ENCODE assay signal across 15 mouse cellular contexts in genomic region chr11:20923115-20923514, GRCm38 (mm10).
DNase-seq lines count a peak whose midpoint lies in the region; ATAC-seq lines count a peak whose summit lies in the region.
"Had no signal": no experiment of that assay in that cellular context is flagged by ENCODE, and none has a peak within 500 bp of the region (broad histone marks: within the 10 kb centered on the region; RNA-seq: fewer than 3 reads in every experiment).

No protein-coding gene starts in this region.

- H3K4me1 ChIP-seq in heart, embryonic 12.5 days (replicated peaks): peaks cover 8% of the 10 kb centered on the region
- H3K4me1 ChIP-seq in forebrain, embryonic 14.5 days (ENCODE audit: control insufficient read depth, insufficient read depth, low read length): no peaks in the 10 kb centered on the region
- no peaks in the 10 kb centered on the region for H3K4me1 ChIP-seq in hindbrain, embryonic 16.5 days (ENCODE audit: control insufficient read depth, insufficient read depth, low read depth, low read length)

- no peak overlapping the region for H3K9ac ChIP-seq in heart, embryonic 12.5 days
- no peak overlapping the region for H3K9ac ChIP-seq in forebrain, embryonic 14.5 days (ENCODE audit: low read length)
- H3K9ac ChIP-seq in hindbrain, embryonic 16.5 days (ENCODE audit: low read depth, low read length): no peak overlapping the region
- H3K9ac ChIP-seq: limb, embryonic 12.5 days had no signal

- no peak overlapping the region for H3K4me2 ChIP-seq in heart, embryonic 12.5 days
- no peak overlapping the region for H3K4me2 ChIP-seq in forebrain, embryonic 14.5 days (ENCODE audit: low read length)
- H3K4me2 ChIP-seq in hindbrain, embryonic 16.5 days (ENCODE audit: low read length): no peak overlapping the region
- H3K4me2 ChIP-seq: limb, embryonic 12.5 days had no signal

- no peaks in the 10 kb centered on the region for H3K36me3 ChIP-seq in heart, embryonic 12.5 days
- H3K36me3 ChIP-seq in forebrain, embryonic 14.5 days (ENCODE audit: control insufficient read depth, insufficient read depth, low read length): no peaks in the 10 kb centered on the region
- no peaks in the 10 kb centered on the region for H3K36me3 ChIP-seq in hindbrain, embryonic 16.5 days (ENCODE audit: control insufficient read depth, insufficient read depth, low read length)
- H3K36me3 ChIP-seq: limb, embryonic 12.5 days had no signal

- peak; percentile 61 for DNase-seq in heart, adult 11 months
- DNase-seq in forebrain, embryonic 14.5 days (ENCODE audit: low spot score): peak; percentile 35
- peak; percentile 34 for DNase-seq in retina, embryonic 14.5 days (ENCODE audit: low spot score)
- DNase-seq in cerebellum, postnatal 36 days: no peak
- DNase-seq in adrenal gland, adult 18-20 months (ENCODE audit: low spot score in 2 of 2): no peak
- no peak for DNase-seq in urinary bladder, adult 2 months (ENCODE audit: low spot score)
- DNase-seq: adrenal gland, adult 2 months; cerebellum, adult 9-10 months; heart, postnatal 36 days; kidney, adult 18-20 months; thymus, postnatal 4 days had no signal

- no peak overlapping the region for H3K4me3 ChIP-seq in heart, embryonic 12.5 days
- H3K4me3 ChIP-seq in forebrain, embryonic 14.5 days (ENCODE audit: low read depth, low read length): no peak overlapping the region
- no peak overlapping the region for H3K4me3 ChIP-seq in hindbrain, embryonic 16.5 days (ENCODE audit: low read length)
- H3K4me3 ChIP-seq: limb, embryonic 12.5 days had no signal

- no peak for ATAC-seq in heart, embryonic 12.5 days (ENCODE audit: insufficient number of reproducible peaks, low FRiP score)
- peak; percentile 75; the same call in 1 of the 2 replicates for ATAC-seq in forebrain, embryonic 14.5 days
- ATAC-seq in hindbrain, embryonic 16.5 days: peak; percentile 84
- ATAC-seq: Patski had no signal

- 42% methylated on average over 6 of the region's 6 CpGs for WGBS in heart, embryonic 12.5 days
- 36% methylated on average over 6 of the region's 6 CpGs for WGBS in forebrain, embryonic 14.5 days
- WGBS in hindbrain, embryonic 16.5 days: 35% methylated on average over 6 of the region's 6 CpGs

- no peaks in the 10 kb centered on the region for H3K9me3 ChIP-seq in heart, embryonic 12.5 days (replicated peaks)
- no peaks in the 10 kb centered on the region for H3K9me3 ChIP-seq in forebrain, embryonic 14.5 days (replicated peaks; ENCODE audit: control insufficient read depth, low read length)
- no peaks in the 10 kb centered on the region for H3K9me3 ChIP-seq in hindbrain, embryonic 16.5 days (ENCODE audit: control insufficient read depth, low read length)
- H3K9me3 ChIP-seq: limb, embryonic 12.5 days had no signal

- no peaks in the 10 kb centered on the region; the same call in 1 of the 2 replicates for H3K27me3 ChIP-seq in heart, embryonic 12.5 days (replicated peaks)
- H3K27me3 ChIP-seq in forebrain, embryonic 14.5 days (replicated peaks; ENCODE audit: control insufficient read depth, insufficient read depth, low read length): no peaks in the 10 kb centered on the region
- no peaks in the 10 kb centered on the region for H3K27me3 ChIP-seq in hindbrain, embryonic 16.5 days (replicated peaks; ENCODE audit: control insufficient read depth, insufficient read depth, low read length)
- H3K27me3 ChIP-seq: limb, embryonic 12.5 days; Patski had no signal

- no peak overlapping the region for H3K27ac ChIP-seq in heart, embryonic 12.5 days (ENCODE audit: poor library complexity, severe bottlenecking)
- no peak overlapping the region for H3K27ac ChIP-seq in forebrain, embryonic 14.5 days (ENCODE audit: low read depth, low read length)
- H3K27ac ChIP-seq in hindbrain, embryonic 16.5 days (ENCODE audit: low read depth, low read length): no peak overlapping the region
- H3K27ac ChIP-seq: limb, embryonic 12.5 days had no signal

Comparison
In these comparisons a context has a peak if more than half of its experiments do, and no peak if none do; other contexts are left out.
1. DNase-seq: peak in heart, adult 11 months (single experiment), forebrain, embryonic 14.5 days (single experiment) and retina, embryonic 14.5 days (single experiment); none in cerebellum, postnatal 36 days (0 of 2), adrenal gland, adult 18-20 months (0 of 2) and urinary bladder, adult 2 months (single experiment).